Mouse (Mus musculus) liver, postnatal 0 days (tissue): ENCODE data around the gene Tecr.

ENCODE experiments used
- CTCF ChIP-seq: sonication (generic); IDR thresholded peaks from 2 replicates; pipeline ENCODE4 v1.5.1; 2016; ENCODE audit warnings: antibody characterized with exemption, low read depth
- EP300 ChIP-seq: IDR thresholded peaks from 2 replicates; pipeline ENCODE4 v1.6.1; 2016; ENCODE audit warnings: antibody characterized with exemption, low read depth, mild to moderate bottlenecking

DNA sequence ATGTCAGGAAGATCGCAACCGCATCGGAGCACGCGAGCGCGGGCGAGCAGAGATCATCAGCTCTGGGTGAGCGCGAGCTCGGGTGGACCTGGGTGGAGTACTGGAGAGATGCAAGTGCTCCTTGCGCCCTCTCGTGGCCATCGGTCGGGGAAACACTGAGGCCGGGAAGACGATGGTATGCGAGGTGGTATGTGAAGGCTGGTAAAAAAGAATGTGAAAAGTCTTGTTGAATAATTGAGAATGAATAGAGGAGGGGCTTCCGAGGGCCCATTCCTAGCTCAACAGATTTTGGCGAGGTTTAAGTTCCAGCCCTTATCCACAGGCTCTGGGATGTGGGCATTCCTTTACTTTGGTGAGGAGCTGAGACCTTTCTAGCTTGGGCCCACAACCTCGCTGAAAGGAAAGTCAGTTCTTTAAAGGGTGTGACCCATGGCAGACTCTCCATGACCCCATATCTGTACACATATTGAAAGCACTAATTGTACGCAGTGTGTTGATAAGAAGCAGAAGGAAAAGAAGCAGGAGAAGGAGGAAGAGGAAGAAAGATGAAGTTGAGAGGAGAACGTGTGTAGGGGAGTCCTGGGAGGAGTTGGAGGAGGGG lies 14.7 kb upstream of the Tecr start:
- TF ChIP-seq CTCF = peak; percentile 97
- 0 out of 2 replicates have a peak, but pooled peaks have one; percentile 17 for TF ChIP-seq EP300
